Mouse (Mus musculus) neural tube, embryonic 13.5 days (tissue): ENCODE results near the gene Cchcr1. TPM values are rescaled to one million over a fixed set of nuclear protein-coding genes. Genes with fewer than 3 reads are reported as not detected.

Experiments used
- ATAC-seq: fragments of 200-750 bp; cut with Nextera tagmentation; 2 replicates; pipeline ENCODE4 v1.8.0; 2017; ENCODE audit warnings: low read depth, mild to moderate bottlenecking, moderate TSS enrichment, moderate library complexity
- H3K27ac ChIP-seq: fragments of 300-500 bp; sonication (generic); replicated peaks from 2 replicates; pipeline ENCODE4 v1.5.1; 2015; ENCODE audit warnings: moderate library complexity, mild to moderate bottlenecking, inconsistent platforms
- H3K27me3 ChIP-seq: fragments of 300-500 bp; sonication (generic); 2 replicates; pipeline ENCODE4 v1.6.1; 2015; ENCODE audit warnings: mild to moderate bottlenecking, inconsistent platforms
- H3K36me3 ChIP-seq: fragments of 300-500 bp; sonication (generic); 2 replicates; pipeline ENCODE4 v1.6.1; 2015; ENCODE audit warnings: mild to moderate bottlenecking, inconsistent platforms
- H3K4me1 ChIP-seq: fragments of 300-500 bp; sonication (generic); replicated peaks from 2 replicates; pipeline ENCODE4 v1.6.1; 2015; ENCODE audit warnings: inconsistent platforms
- H3K4me2 ChIP-seq: fragments of 300-500 bp; sonication (generic); 2 replicates; pipeline ENCODE4 v1.6.1; 2015; ENCODE audit warnings: inconsistent platforms, mild to moderate bottlenecking, moderate library complexity
- H3K4me3 ChIP-seq: fragments of 300-500 bp; sonication (generic); 2 replicates; pipeline ENCODE4 v1.5.1; 2015; ENCODE audit warnings: mild to moderate bottlenecking, inconsistent platforms
- H3K9ac ChIP-seq: fragments of 300-500 bp; sonication (generic); 2 replicates; pipeline ENCODE4 v1.6.1; 2015; ENCODE audit warnings: moderate library complexity, mild to moderate bottlenecking, inconsistent platforms
- H3K9me3 ChIP-seq: fragments of 300-500 bp; sonication (generic); 2 replicates; pipeline ENCODE4 v1.6.1; 2016; ENCODE audit warnings: inconsistent platforms
- WGBS: fragments of 180-500 bp; shearing (Covaris S2); methylation state at CpG from one replicate; pipeline ENCODE4 v1.1.7; 2015; 5-methylcytosine and 5-hydroxymethylcytosine counted together
- polyA plus RNA-seq: library from polyadenylated mRNA; unstranded; fragments of >200 nt; fragmentation: Nextera tagmentation; extraction: Ambion mirVana; gene quantifications from 2 replicates; pipeline ENCODE4 v1.2.1, GENCODE M21; 2015

Gene Cchcr1
- polyA plus RNA-seq, 1 experiment from 2014 or later = 6.4 TPM

GRCm38 (mm10) chr17:35517526-35517925, 626 bp downstream of the Cchcr1 start:
- Histone ChIP-seq H3K36me3 (no peaks in the 10 kb centered on the region), H3K27ac (no peak overlapping the region), H3K4me2 (peak overlapping the region; percentile 71), H3K4me1 (peaks cover 31% of the 10 kb centered on the region), H3K9ac (peak overlapping the region; percentile 58), H3K4me3 (peak overlapping the region; percentile 48), H3K27me3 (peaks cover 8% of the 10 kb centered on the region; the same call in 1 of the 2 replicates), H3K9me3 (no peaks in the 10 kb centered on the region)
- WGBS = 9% methylated on average over 12 of the region's 12 CpGs
- ATAC-seq = no peak

- H3K27ac ChIP-seq = no peak overlapping the region
- H3K4me2 ChIP-seq = no peak overlapping the region
- no peak overlapping the region for H3K9ac ChIP-seq
- H3K36me3 ChIP-seq = peaks cover 24% of the 10 kb centered on the region; the same call in 1 of the 2 replicates
- WGBS = 87% methylated on average over 9 of the region's 9 CpGs
- H3K9me3 ChIP-seq = no peaks in the 10 kb centered on the region
- ATAC-seq = no peak
- H3K4me1 ChIP-seq = no peaks in the 10 kb centered on the region
- no peaks in the 10 kb centered on the region for H3K27me3 ChIP-seq
- H3K4me3 ChIP-seq = no peak overlapping the region
Observed at GRCm38 (mm10) chr17:35524354-35524753, 7.5 kb downstream of the Cchcr1 start.

GRCm38 (mm10) chr17:35526644-35527043, 9.7 kb downstream of the Cchcr1 start:
- H3K27ac ChIP-seq = no peak overlapping the region
- peaks cover 9% of the 10 kb centered on the region; the same call in 1 of the 2 replicates for H3K4me1 ChIP-seq
- peaks cover 24% of the 10 kb centered on the region; the same call in 1 of the 2 replicates for H3K36me3 ChIP-seq
- ATAC-seq = no peak
- no peaks in the 10 kb centered on the region for H3K9me3 ChIP-seq
- no peak overlapping the region for H3K9ac ChIP-seq
- H3K4me2 ChIP-seq = no peak overlapping the region
- H3K4me3 ChIP-seq = no peak overlapping the region
- no peaks in the 10 kb centered on the region for H3K27me3 ChIP-seq
- 83% methylated on average over 8 of the region's 8 CpGs for WGBS

GRCm38 (mm10) chr17:35532360-35532759, 15.5 kb downstream of the Cchcr1 start:
- H3K36me3 ChIP-seq = peaks cover 8% of the 10 kb centered on the region; the same call in 1 of the 2 replicates
- no peak overlapping the region for H3K27ac ChIP-seq
- H3K9ac ChIP-seq = no peak overlapping the region
- WGBS = 14% methylated on average over 3 of the region's 3 CpGs
- H3K9me3 ChIP-seq = no peaks in the 10 kb centered on the region
- H3K4me1 ChIP-seq = peaks cover 9% of the 10 kb centered on the region; the same call in 1 of the 2 replicates
- H3K27me3 ChIP-seq = no peaks in the 10 kb centered on the region
- H3K4me2 ChIP-seq = no peak overlapping the region
- no peak overlapping the region for H3K4me3 ChIP-seq
- ATAC-seq = no peak

- H3K4me2 ChIP-seq = no peak within 1 kb of the TSS
- no peak within 1 kb of the TSS for H3K27ac ChIP-seq
- H3K36me3 ChIP-seq = peaks cover 8% of the 10 kb centered on the region; the same call in 1 of the 2 replicates
- no peak for ATAC-seq
- WGBS = 47% methylated on average over 7 of the region's 7 CpGs
- H3K4me1 ChIP-seq = peaks cover 9% of the 10 kb centered on the region; the same call in 1 of the 2 replicates
- H3K4me3 ChIP-seq = no peak within 1 kb of the TSS
- H3K9ac ChIP-seq = no peak within 1 kb of the TSS
- no peaks in the 10 kb centered on the region for H3K27me3 ChIP-seq
- no peaks in the 10 kb centered on the region for H3K9me3 ChIP-seq
Observed at GRCm38 (mm10) chr17:35532901-35533300, 16.0 kb downstream of the Cchcr1 start, which contains the start of gene Psors1c2. Gene Psors1c2 (plus strand): TSS chr17:35533201.

- Histone ChIP-seq H3K4me3 (no peak overlapping the region), H3K9me3 (no peaks in the 10 kb centered on the region), H3K4me1 (peaks cover 9% of the 10 kb centered on the region; the same call in 1 of the 2 replicates), H3K4me2 (no peak overlapping the region), H3K9ac (no peak overlapping the region), H3K36me3 (no peaks in the 10 kb centered on the region), H3K27me3 (no peaks in the 10 kb centered on the region), H3K27ac (no peak overlapping the region)
- 17% methylated on average over 6 of the region's 6 CpGs for WGBS
- ATAC-seq = peak; percentile 62
Observed at GRCm38 (mm10) chr17:35534343-35534742, 17.4 kb downstream of the Cchcr1 start.

- Histone ChIP-seq H3K36me3 (no peaks in the 10 kb centered on the region), H3K27me3 (no peaks in the 10 kb centered on the region), H3K27ac (no peak overlapping the region), H3K4me1 (no peaks in the 10 kb centered on the region), H3K4me2 (no peak overlapping the region), H3K4me3 (no peak overlapping the region), H3K9me3 (no peaks in the 10 kb centered on the region), H3K9ac (no peak overlapping the region)
- 90% methylated on average over 4 of the region's 4 CpGs for WGBS
- ATAC-seq = no peak
Observed at GRCm38 (mm10) chr17:35537421-35537820, 20.5 kb downstream of the Cchcr1 start.

GRCm38 (mm10) chr17:35538476-35538875, 21.6 kb downstream of the Cchcr1 start:
- Histone ChIP-seq H3K27me3 (no peaks in the 10 kb centered on the region), H3K9me3 (no peaks in the 10 kb centered on the region), H3K4me3 (no peak overlapping the region), H3K4me2 (no peak overlapping the region), H3K36me3 (no peaks in the 10 kb centered on the region), H3K4me1 (peaks cover 7% of the 10 kb centered on the region), H3K27ac (no peak overlapping the region), H3K9ac (no peak overlapping the region)
- no peak for ATAC-seq
- WGBS = 88% methylated on average over 1 of the region's 1 CpGs

GRCm38 (mm10) chr17:35539540-35539939, 22.6 kb downstream of the Cchcr1 start:
- no peaks in the 10 kb centered on the region for H3K36me3 ChIP-seq
- peaks cover 14% of the 10 kb centered on the region for H3K4me1 ChIP-seq
- H3K27me3 ChIP-seq = no peaks in the 10 kb centered on the region
- no peak overlapping the region for H3K4me2 ChIP-seq
- no peak overlapping the region for H3K9ac ChIP-seq
- no peaks in the 10 kb centered on the region for H3K9me3 ChIP-seq
- no peak for ATAC-seq
- no peak overlapping the region for H3K4me3 ChIP-seq
- H3K27ac ChIP-seq = no peak overlapping the region
- WGBS = 52% methylated on average over 10 of the region's 10 CpGs

- no peak overlapping the region for H3K4me3 ChIP-seq
- no peaks in the 10 kb centered on the region for H3K36me3 ChIP-seq
- 79% methylated on average over 15 of the region's 15 CpGs for WGBS
- no peaks in the 10 kb centered on the region for H3K9me3 ChIP-seq
- H3K27ac ChIP-seq = 0 out of 2 replicates have a peak overlapping the region, but pooled peaks have one; percentile 18
- peaks cover 27% of the 10 kb centered on the region for H3K4me1 ChIP-seq
- H3K27me3 ChIP-seq = no peaks in the 10 kb centered on the region
- no peak for ATAC-seq
- peak overlapping the region; percentile 31 for H3K4me2 ChIP-seq
- peak overlapping the region; percentile 12; the same call in 1 of the 2 replicates for H3K9ac ChIP-seq
Observed at GRCm38 (mm10) chr17:35542761-35543411, 26.0 kb downstream of the Cchcr1 start.

- H3K36me3 ChIP-seq = no peaks in the 10 kb centered on the region
- 21% methylated on average over 14 of the region's 14 CpGs for WGBS
- H3K27me3 ChIP-seq = no peaks in the 10 kb centered on the region
- no peaks in the 10 kb centered on the region for H3K9me3 ChIP-seq
- H3K4me2 ChIP-seq = peak overlapping the region; percentile 31
- no peak for ATAC-seq
- peak overlapping the region; percentile 12; the same call in 1 of the 2 replicates for H3K9ac ChIP-seq
- 0 out of 2 replicates have a peak overlapping the region, but pooled peaks have one; percentile 18 for H3K27ac ChIP-seq
- H3K4me1 ChIP-seq = peaks cover 27% of the 10 kb centered on the region
- no peak overlapping the region for H3K4me3 ChIP-seq
Observed at GRCm38 (mm10) chr17:35543412-35543861, 26.5 kb downstream of the Cchcr1 start.

- Histone ChIP-seq H3K4me1 (peaks cover 27% of the 10 kb centered on the region), H3K9me3 (no peaks in the 10 kb centered on the region), H3K36me3 (no peaks in the 10 kb centered on the region), H3K27me3 (no peaks in the 10 kb centered on the region), H3K27ac (no peak overlapping the region), H3K4me3 (no peak overlapping the region), H3K9ac (no peak overlapping the region), H3K4me2 (no peak overlapping the region)
- 86% methylated on average over 6 of the region's 6 CpGs for WGBS
- no peak for ATAC-seq
Observed at GRCm38 (mm10) chr17:35544001-35544400, 27.1 kb downstream of the Cchcr1 start.
